Mouse (Mus musculus) testis, adult 2 months (tissue): ENCODE results near the gene Actn2.

Experiments
- CTCF ChIP-seq: fragments of 200-500 bp; IDR thresholded peaks from 2 replicates; pipeline ENCODE4 v1.5.1; 2012; ENCODE audit warnings: low read depth, mild to moderate bottlenecking, inconsistent platforms, low read length, moderate library complexity; ENCODE audit not compliant: control insufficient read depth, insufficient read depth, insufficient replicate concordance
- POLR2A ChIP-seq: fragments of 200-500 bp; IDR thresholded peaks from 2 replicates; pipeline ENCODE4 v1.6.1; 2012; ENCODE audit warnings: low read depth, mild to moderate bottlenecking, inconsistent platforms, low read length, moderate library complexity; ENCODE audit not compliant: control insufficient read depth

- no peak for TF ChIP-seq CTCF
- no peak for TF ChIP-seq POLR2A
These were observed 8.8 kb upstream of the Actn2 start for GRCm38 (mm10) chr13:12349197-12349824.
